Mouse (Mus musculus) G1E (cell line): ENCODE measurements around the gene Mybph.
A peak's percentile ranks its signal among the peaks of the same experiment; 100 is the strongest.

Source experiments
- CTCF ChIP-seq: IDR thresholded peaks from 2 replicates; pipeline ENCODE4 v1.5.1; 2012; ENCODE audit warnings: low read depth, low read length, inconsistent platforms, mixed read lengths
- GATA1 ChIP-seq: IDR thresholded peaks from 2 replicates; pipeline ENCODE4 v1.6.1; 2012; ENCODE audit warnings: borderline replicate concordance, low read length, inconsistent platforms, mixed read lengths
- POLR2AphosphoS5 ChIP-seq: IDR thresholded peaks from 2 replicates; pipeline ENCODE4 v1.6.1; 2012; ENCODE audit warnings: low read depth, low read length, inconsistent platforms; ENCODE audit not compliant: insufficient replicate concordance
- TAL1 ChIP-seq: conservative IDR thresholded peaks from 2 replicates; pipeline ENCODE4 v1.6.1; 2012; ENCODE audit warnings: low read depth, low read length, inconsistent platforms, mixed read lengths

DNA sequence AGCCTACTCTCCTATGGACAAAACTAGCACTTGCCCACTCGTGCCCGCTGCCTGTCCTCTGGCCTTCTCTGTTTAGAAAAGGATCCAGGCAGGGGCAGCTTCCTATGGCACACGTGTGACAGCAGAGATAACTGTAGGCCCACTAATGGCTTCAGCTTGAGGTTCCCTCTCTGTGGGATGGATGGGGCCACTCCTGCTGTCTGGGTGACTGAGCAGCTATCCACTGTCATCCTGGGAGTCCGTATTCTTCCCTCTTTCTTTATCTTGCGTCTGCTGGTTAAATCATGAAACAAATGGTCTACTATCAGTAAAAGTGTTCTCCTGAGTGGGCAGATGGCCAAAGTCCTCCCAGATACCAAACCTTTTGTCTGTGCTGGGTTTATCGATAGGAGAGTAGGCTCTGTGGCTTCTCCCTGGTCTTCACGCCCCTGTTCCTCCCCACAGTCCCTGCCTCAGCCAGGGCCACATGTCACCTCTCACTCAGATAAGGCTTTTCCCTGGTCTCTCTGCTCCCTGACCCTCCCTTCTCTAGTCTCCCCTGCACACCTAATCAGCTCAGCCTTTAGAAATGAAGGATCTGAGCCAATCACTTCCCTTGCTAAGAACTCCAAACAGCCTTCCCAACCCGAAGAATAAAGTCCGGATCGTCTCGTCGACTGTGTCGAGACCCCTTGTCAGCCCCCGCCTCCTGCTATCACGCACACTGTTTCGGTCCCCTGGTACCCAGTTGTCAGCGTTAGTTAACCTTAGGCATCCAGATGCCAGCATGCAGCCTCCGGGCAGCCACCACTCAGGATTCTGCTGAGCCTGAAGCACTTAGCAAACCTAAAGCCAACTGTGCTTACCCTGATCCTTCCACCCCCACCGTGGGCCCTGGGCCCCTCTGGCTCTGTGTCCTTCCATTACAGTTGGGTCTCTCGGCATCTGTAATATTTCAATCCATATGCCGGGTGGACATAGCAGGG is 40.3 kb upstream of the Mybph start:
- TF ChIP-seq CTCF (no peak), GATA1 (no peak), POLR2AphosphoS5 (no peak), TAL1 (peak; percentile 72)
